In genomic region chr2:3118969-3119368, GRCm38 (mm10) we compare ENCODE assay signal across 9 mouse cellular contexts. TPM values are rescaled to one million over a fixed set of nuclear protein-coding genes. Genes with fewer than 3 reads are reported as not detected.
A peak's percentile ranks its signal among the peaks of the same experiment; 100 is the strongest.
DNase-seq lines count a peak whose midpoint lies in the region; ATAC-seq lines count a peak whose summit lies in the region.
"Had no signal": no experiment of that assay in that cellular context is flagged by ENCODE, and none has a peak within 500 bp of the region (broad histone marks: within the 10 kb centered on the region; RNA-seq: fewer than 3 reads in every experiment).

No protein-coding gene starts in this region.

- intact Hi-C loops in left cerebral cortex, postnatal 36 days (cut with DNase I) = loop anchor here (1.0 to 5.0 kb wide), 5 partner anchors 54 to 208 kb away; partner anchors contain the start of gene Nmt2

- peak; percentile 32; the same call in 1 of the 2 replicates for ATAC-seq in kidney, embryonic 14.5 days (ENCODE audit: low FRiP score, low TSS enrichment)
- peak; percentile 37; the same call in 1 of the 2 replicates for ATAC-seq in forebrain, embryonic 15.5 days (replicated peaks)
- no peak for ATAC-seq in liver, embryonic 15.5 days (ENCODE audit: insufficient read depth)

- peak overlapping the region; percentile 91 for H3K9ac ChIP-seq in kidney, embryonic 14.5 days (ENCODE audit: low read depth, low read length)
- peak overlapping the region; percentile 88 for H3K9ac ChIP-seq in forebrain, embryonic 15.5 days (replicated peaks)
- peak overlapping the region; percentile 45; the same call in 1 of the 2 replicates for H3K9ac ChIP-seq in liver, embryonic 15.5 days

- H3K4me3 ChIP-seq in kidney, embryonic 14.5 days (ENCODE audit: low read length) = peak overlapping the region; percentile 89
- peak overlapping the region; percentile 88 for H3K4me3 ChIP-seq in forebrain, embryonic 15.5 days
- H3K4me3 ChIP-seq in liver, embryonic 15.5 days (replicated peaks) = peak overlapping the region; percentile 62

- peak overlapping the region; percentile 95 for H3K27ac ChIP-seq in kidney, embryonic 14.5 days (ENCODE audit: low read depth, low read length)
- H3K27ac ChIP-seq in forebrain, embryonic 15.5 days (replicated peaks) = peak overlapping the region; percentile 92
- H3K27ac ChIP-seq in liver, embryonic 15.5 days (replicated peaks) = no peak overlapping the region

- peaks cover 20% of the 10 kb centered on the region; the same call in 1 of the 2 replicates for H3K4me1 ChIP-seq in kidney, embryonic 14.5 days (ENCODE audit: control insufficient read depth, insufficient read depth, low read length)
- H3K4me1 ChIP-seq in forebrain, embryonic 15.5 days = peaks cover 25% of the 10 kb centered on the region
- H3K4me1 ChIP-seq in liver, embryonic 15.5 days (replicated peaks) = no peaks in the 10 kb centered on the region

- no peaks in the 10 kb centered on the region for H3K9me3 ChIP-seq in kidney, embryonic 14.5 days (ENCODE audit: control insufficient read depth, low read length)
- no peaks in the 10 kb centered on the region for H3K9me3 ChIP-seq in forebrain, embryonic 15.5 days
- no peaks in the 10 kb centered on the region for H3K9me3 ChIP-seq in liver, embryonic 15.5 days (replicated peaks)

- peak overlapping the region; percentile 57 for H3K4me2 ChIP-seq in kidney, embryonic 14.5 days (replicated peaks; ENCODE audit: low read depth, low read length)
- H3K4me2 ChIP-seq in forebrain, embryonic 15.5 days (replicated peaks) = peak overlapping the region; percentile 66
- H3K4me2 ChIP-seq in liver, embryonic 15.5 days = peak overlapping the region; percentile 73

- 0% methylated on average over 11 of the region's 16 CpGs for WGBS in kidney, embryonic 14.5 days
- WGBS in forebrain, embryonic 15.5 days = 0% methylated on average over 15 of the region's 16 CpGs
- 1% methylated on average over 16 of the region's 16 CpGs for WGBS in liver, embryonic 15.5 days (ENCODE audit: insufficient replicate concordance)

- no peaks in the 10 kb centered on the region for H3K27me3 ChIP-seq in kidney, embryonic 14.5 days (ENCODE audit: control insufficient read depth, insufficient read depth, low read length)
- H3K27me3 ChIP-seq in forebrain, embryonic 15.5 days = no peaks in the 10 kb centered on the region
- H3K27me3 ChIP-seq in liver, embryonic 15.5 days = peaks cover 29% of the 10 kb centered on the region

- no peak for DNase-seq in kidney, adult 9 months
- peak; percentile 14 for DNase-seq in R1 (ENCODE audit: low read depth, low spot score)
- DNase-seq in urinary bladder, adult 2 months (ENCODE audit: low spot score) = no peak
- no peak for DNase-seq in left cerebral cortex, postnatal 36 days (ENCODE audit: low spot score in 2 of 2)
- no peak for DNase-seq in natural killer cell, adult 2 months (ENCODE audit: low spot score in 2 of 2)

- no peaks in the 10 kb centered on the region for H3K36me3 ChIP-seq in kidney, embryonic 14.5 days (ENCODE audit: control insufficient read depth, insufficient read depth, low read length)
- H3K36me3 ChIP-seq in forebrain, embryonic 15.5 days = no peaks in the 10 kb centered on the region
- no peaks in the 10 kb centered on the region for H3K36me3 ChIP-seq in liver, embryonic 15.5 days (replicated peaks)

RNA-seq across cellular contexts. Expression of gene Fam171a1, which starts 4.9 kb away (rescaled TPM):
- polyA plus RNA-seq in kidney, embryonic 14.5 days (2014; fragmentation: Nextera tagmentation; extraction: Ambion mirVana) = 24.3 and 55.7 TPM in 2 replicates
- polyA plus RNA-seq in forebrain, embryonic 15.5 days (2015; fragmentation: Nextera tagmentation; extraction: Ambion mirVana) = 28.7 and 31.2 TPM in 2 replicates
- 2.8 and 3.2 TPM in 2 replicates for polyA plus RNA-seq in liver, embryonic 15.5 days (2015; fragmentation: Nextera tagmentation; extraction: Ambion mirVana)
- 17.2 and 21.2 TPM in 2 replicates for polyA plus RNA-seq in urinary bladder, adult 2 months (2012; rRNA removed)
- total RNA-seq in left cerebral cortex, postnatal 36 days (2021) = 10 to 100 TPM; 63.3 to 75.6 TPM
- total RNA-seq: neutrophil, adult 5-6 weeks had no signal
